Mouse (Mus musculus): Measurements from ENCODE around the gene Mmd. TPM values are rescaled to one million over a fixed set of nuclear protein-coding genes. Genes with fewer than 3 reads are reported as not detected.

Gene Mmd
- polyA plus RNA-seq, 1 experiment from 2014 or later, result 21.3 TPM

- Histone ChIP-seq H3K4me3 (ENCODE audit: low read depth, low read length) (no peak overlapping the region), H3K27ac (replicated peaks) (no peak overlapping the region), H3K4me1 (replicated peaks; ENCODE audit: control insufficient read depth, insufficient read depth) (no peaks in the 10 kb centered on the region), H3K9me3 (ENCODE audit: control insufficient read depth, low read length) (no peaks in the 10 kb centered on the region), H3K36me3 (ENCODE audit: control insufficient read depth, insufficient read depth, low read length) (no peaks in the 10 kb centered on the region), H3K9ac (ENCODE audit: low read length) (no peak overlapping the region), H3K27me3 (ENCODE audit: control insufficient read depth, insufficient read depth, low read length) (no peaks in the 10 kb centered on the region), H3K4me2 (replicated peaks; ENCODE audit: low read depth) (no peak overlapping the region)
- WGBS, result 55% methylated on average over 7 of the region's 7 CpGs
- ATAC-seq (ENCODE audit: low FRiP score, low TSS enrichment) (no peak), DNase-seq (ENCODE audit: low spot score) (no peak)
- TF ChIP-seq CTCF (IDR thresholded peaks at IDR 0.05; ENCODE audit: low read depth), result no peak
Observed at GRCm38 (mm10) chr11:90320922-90321321, 71.7 kb downstream of the Mmd start.

- DNase-seq (ENCODE audit: low spot score), result no peak
- no peaks in the 10 kb centered on the region for H3K36me3 ChIP-seq (ENCODE audit: control insufficient read depth, insufficient read depth, low read length)
- no peak overlapping the region for H3K4me3 ChIP-seq (ENCODE audit: low read depth, low read length)
- no peak overlapping the region for H3K4me2 ChIP-seq (replicated peaks; ENCODE audit: low read depth)
- ATAC-seq (ENCODE audit: low FRiP score, low TSS enrichment), result no peak
- H3K9me3 ChIP-seq (ENCODE audit: control insufficient read depth, low read length), result no peaks in the 10 kb centered on the region
- WGBS, result 84% methylated on average over 3 of the region's 3 CpGs
- TF ChIP-seq CTCF (IDR thresholded peaks at IDR 0.05; ENCODE audit: low read depth), result no peak
- no peak for TF ChIP-seq EP300 (optimal IDR thresholded peaks at IDR 0.05)
- H3K4me1 ChIP-seq (replicated peaks; ENCODE audit: control insufficient read depth, insufficient read depth), result no peaks in the 10 kb centered on the region
- H3K9ac ChIP-seq (ENCODE audit: low read length), result no peak overlapping the region
- no peaks in the 10 kb centered on the region for H3K27me3 ChIP-seq (ENCODE audit: control insufficient read depth, insufficient read depth, low read length)
- H3K27ac ChIP-seq (replicated peaks), result no peak overlapping the region
Observed at GRCm38 (mm10) chr11:90324597-90324996, 75.3 kb downstream of the Mmd start.

GRCm38 (mm10) chr11:90326146-90326545 lies 76.9 kb downstream of the Mmd start:
- no peaks in the 10 kb centered on the region for H3K9me3 ChIP-seq (ENCODE audit: control insufficient read depth, low read length)
- no peaks in the 10 kb centered on the region for H3K4me1 ChIP-seq (replicated peaks; ENCODE audit: control insufficient read depth, insufficient read depth)
- H3K27ac ChIP-seq (replicated peaks), result no peak overlapping the region
- H3K36me3 ChIP-seq (ENCODE audit: control insufficient read depth, insufficient read depth, low read length), result no peaks in the 10 kb centered on the region
- H3K4me2 ChIP-seq (replicated peaks; ENCODE audit: low read depth), result no peak overlapping the region
- no peak for ATAC-seq (ENCODE audit: low FRiP score, low TSS enrichment)
- no peaks in the 10 kb centered on the region for H3K27me3 ChIP-seq (ENCODE audit: control insufficient read depth, insufficient read depth, low read length)
- no peak overlapping the region for H3K4me3 ChIP-seq (ENCODE audit: low read depth, low read length)
- WGBS, result 89% methylated on average over 5 of the region's 5 CpGs
- TF ChIP-seq CTCF (IDR thresholded peaks at IDR 0.05; ENCODE audit: low read depth) (no peak), EP300 (optimal IDR thresholded peaks at IDR 0.05) (no peak)
- no peak overlapping the region for H3K9ac ChIP-seq (ENCODE audit: low read length)
- no peak for DNase-seq (ENCODE audit: low spot score)

- DNase-seq (ENCODE audit: low spot score) (no peak), ATAC-seq (ENCODE audit: low FRiP score, low TSS enrichment) (no peak)
- no peak overlapping the region for H3K4me3 ChIP-seq (ENCODE audit: low read depth, low read length)
- TF ChIP-seq EP300 (optimal IDR thresholded peaks at IDR 0.05) (no peak), CTCF (IDR thresholded peaks at IDR 0.05; ENCODE audit: low read depth) (no peak)
- no peaks in the 10 kb centered on the region for H3K4me1 ChIP-seq (replicated peaks; ENCODE audit: control insufficient read depth, insufficient read depth)
- H3K9ac ChIP-seq (ENCODE audit: low read length), result no peak overlapping the region
- no peak overlapping the region for H3K27ac ChIP-seq (replicated peaks)
- no peaks in the 10 kb centered on the region for H3K27me3 ChIP-seq (ENCODE audit: control insufficient read depth, insufficient read depth, low read length)
- H3K4me2 ChIP-seq (replicated peaks; ENCODE audit: low read depth), result no peak overlapping the region
- H3K9me3 ChIP-seq (ENCODE audit: control insufficient read depth, low read length), result no peaks in the 10 kb centered on the region
- H3K36me3 ChIP-seq (ENCODE audit: control insufficient read depth, insufficient read depth, low read length), result no peaks in the 10 kb centered on the region
- WGBS, result 57% methylated on average over 1 of the region's 1 CpGs
Observed at GRCm38 (mm10) chr11:90326836-90327235, 77.6 kb downstream of the Mmd start.

Other genes with a start within 250 kb of the Mmd start
- 7.6 and 8.0 TPM in 2 replicates for gene Pctp, start 246.6 kb upstream of the Mmd start, polyA plus RNA-seq (2015; fragmentation: Nextera tagmentation; extraction: Ambion mirVana)
- 28.3 and 31.1 TPM in 2 replicates for gene Tmem100, start 219.1 kb upstream of the Mmd start, polyA plus RNA-seq (2015; fragmentation: Nextera tagmentation; extraction: Ambion mirVana)
- gene Gm45716, start 61.8 kb upstream of the Mmd start, polyA plus RNA-seq (2015; fragmentation: Nextera tagmentation; extraction: Ambion mirVana), result 7.0 and 7.4 TPM in 2 replicates
- 1.2 and 1.6 TPM in 2 replicates for gene Hlf, start 141.4 kb downstream of the Mmd start, polyA plus RNA-seq (2015; fragmentation: Nextera tagmentation; extraction: Ambion mirVana)

Data from stomach, postnatal 0 days (tissue).